Mouse (Mus musculus) olfactory bulb, adult 2 months (tissue): ENCODE measurements at regions not wholly inside any gene's neighbourhood (a gene's known extent, or its start where the extent isn't known, plus 50 kb on each side); places are given as distances from the start of the nearest gene placed in this dataset.

Experiments
- CTCF ChIP-seq: fragments of 200-500 bp; IDR thresholded peaks from 2 replicates; pipeline ENCODE4 v1.5.1; 2012; ENCODE audit warnings: low read depth, mild to moderate bottlenecking, low read length, moderate library complexity; ENCODE audit not compliant: insufficient read depth
- POLR2A ChIP-seq: fragments of 200-500 bp; IDR thresholded peaks from 2 replicates; pipeline ENCODE4 v1.6.1; 2012; ENCODE audit warnings: mild to moderate bottlenecking, low read depth, low read length, moderate library complexity; ENCODE audit not compliant: insufficient read depth

DNA sequence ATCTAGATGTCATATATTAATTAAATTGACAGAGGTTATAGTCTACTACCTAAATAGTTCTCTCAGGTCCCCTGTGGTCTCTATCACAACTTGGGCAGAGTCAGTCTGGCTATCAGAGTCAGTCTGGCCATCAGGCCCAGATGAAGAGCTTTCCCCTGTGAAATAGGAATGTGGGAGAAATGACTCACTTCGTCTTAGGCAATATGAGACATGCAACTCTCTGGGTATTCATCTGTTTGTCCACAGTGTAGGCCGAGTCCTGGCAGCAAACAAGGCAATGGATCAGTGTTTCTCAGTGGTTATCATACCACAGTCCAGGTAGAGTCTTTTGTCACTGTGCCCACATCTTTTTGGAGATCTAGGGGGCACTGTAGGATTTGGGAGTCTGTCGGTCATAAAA, 156.0 kb downstream of the Gm10260 start:
- TF ChIP-seq POLR2A (no peak), CTCF (no peak)
